Mouse (Mus musculus): ENCODE data around the gene Rabgap1l.

DNA sequence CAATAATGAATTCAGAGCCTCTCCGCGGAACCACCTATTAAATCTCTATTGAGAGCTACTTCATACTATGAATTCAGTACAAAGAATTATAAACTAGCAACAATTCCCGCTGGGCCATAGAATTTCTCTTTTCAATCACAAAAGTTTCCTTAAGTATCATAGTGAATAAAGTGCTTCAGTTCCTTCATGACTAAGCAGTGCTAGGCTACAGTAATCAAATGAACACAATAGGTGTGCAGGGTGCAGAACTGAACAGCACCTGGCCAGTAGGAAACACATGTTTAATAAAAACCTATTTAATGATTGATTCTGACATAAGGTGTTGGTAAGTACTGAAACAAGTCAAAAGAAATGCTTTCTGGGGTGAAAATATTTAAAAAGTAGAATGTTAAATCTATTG lies 560.9 kb downstream of the Rabgap1l start:
- TF ChIP-seq CTCF (IDR thresholded peaks at IDR 0.05; ENCODE audit: low read depth, low read length) (no peak), POLR2A (IDR thresholded peaks at IDR 0.05; ENCODE audit: borderline replicate concordance, low read depth, low read length) (no peak)
